Mouse (Mus musculus): Measurements from ENCODE around the gene Gm10197. TPM values are rescaled to one million over a fixed set of nuclear protein-coding genes. Genes with fewer than 3 reads are reported as not detected.
A peak's percentile ranks its signal among the peaks of the same experiment; 100 is the strongest.

Gm10197 gene
- polyA plus RNA-seq, 1 experiment from 2014 or later: not detected

DNA sequence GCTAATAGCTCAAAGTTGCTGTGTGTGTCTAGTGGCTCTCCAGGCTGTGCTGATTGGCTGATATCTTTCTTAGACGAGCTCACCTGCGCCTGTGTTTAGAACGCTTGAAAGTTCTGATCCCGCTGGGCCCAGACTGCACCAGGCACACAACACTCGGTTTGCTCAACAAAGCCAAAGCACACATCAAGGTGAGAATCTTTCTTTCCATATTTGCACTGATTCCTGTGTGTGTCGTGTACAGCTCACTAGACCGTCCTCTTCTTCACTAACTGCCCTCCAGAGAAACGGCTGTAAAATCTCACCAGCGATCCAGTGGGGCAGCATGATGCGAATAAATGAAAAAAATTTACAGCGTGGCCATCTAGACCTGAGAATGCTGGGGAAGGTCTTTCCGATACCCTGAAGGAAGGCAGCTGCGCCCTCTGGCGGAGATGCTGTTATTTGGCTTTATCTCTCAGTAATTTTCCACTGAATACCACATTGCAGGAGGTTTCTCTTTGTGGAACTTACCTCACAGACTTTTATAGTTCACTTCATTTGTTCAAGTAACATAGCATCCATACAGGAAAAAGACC lies 2.0 kb downstream of the Gm10197 start:
- Histone ChIP-seq H3K9ac (no peak overlapping the region), H3K36me3 (peaks cover 30% of the 10 kb centered on the region), H3K27ac (no peak overlapping the region), H3K4me3 (replicated peaks) (no peak overlapping the region), H3K4me2 (no peak overlapping the region; the same call in 1 of the 2 replicates), H3K27me3 (no peaks in the 10 kb centered on the region), H3K9me3 (replicated peaks) (no peaks in the 10 kb centered on the region), H3K4me1 (peaks cover 35% of the 10 kb centered on the region)
- 29% methylated on average over 14 of the region's 14 CpGs for WGBS
- ATAC-seq (replicated peaks; ENCODE audit: low FRiP score): no peak; the same call in 1 of the 2 replicates

DNA sequence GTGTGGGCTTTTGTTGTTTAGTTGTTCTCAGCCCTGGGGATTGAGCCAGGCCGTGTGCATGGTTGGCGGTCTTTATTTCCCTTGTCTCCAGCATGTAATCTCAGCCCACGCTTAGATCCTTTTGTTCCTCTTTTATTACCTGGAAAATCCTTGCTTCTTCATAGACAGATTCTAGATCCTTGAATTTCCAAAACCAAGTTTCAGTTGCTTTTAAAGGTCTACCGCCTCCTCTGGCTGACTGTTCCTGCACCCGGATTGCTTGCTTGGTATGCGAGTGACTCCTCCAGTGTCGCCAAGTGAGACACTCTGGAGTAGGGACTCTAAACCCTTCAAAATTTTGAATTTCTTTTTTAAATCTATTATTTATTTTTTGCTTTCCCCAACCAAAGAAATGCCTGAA lies 4.7 kb downstream of the Gm10197 start:
- Histone ChIP-seq H3K36me3 (peaks cover 19% of the 10 kb centered on the region), H3K4me3 (replicated peaks) (no peak overlapping the region), H3K4me2 (no peak overlapping the region), H3K27me3 (no peaks in the 10 kb centered on the region), H3K9ac (no peak overlapping the region), H3K9me3 (replicated peaks) (no peaks in the 10 kb centered on the region), H3K4me1 (peaks cover 32% of the 10 kb centered on the region), H3K27ac (no peak overlapping the region)
- no peak for ATAC-seq (replicated peaks; ENCODE audit: low FRiP score)
- WGBS: 80% methylated on average over 7 of the region's 7 CpGs

DNA sequence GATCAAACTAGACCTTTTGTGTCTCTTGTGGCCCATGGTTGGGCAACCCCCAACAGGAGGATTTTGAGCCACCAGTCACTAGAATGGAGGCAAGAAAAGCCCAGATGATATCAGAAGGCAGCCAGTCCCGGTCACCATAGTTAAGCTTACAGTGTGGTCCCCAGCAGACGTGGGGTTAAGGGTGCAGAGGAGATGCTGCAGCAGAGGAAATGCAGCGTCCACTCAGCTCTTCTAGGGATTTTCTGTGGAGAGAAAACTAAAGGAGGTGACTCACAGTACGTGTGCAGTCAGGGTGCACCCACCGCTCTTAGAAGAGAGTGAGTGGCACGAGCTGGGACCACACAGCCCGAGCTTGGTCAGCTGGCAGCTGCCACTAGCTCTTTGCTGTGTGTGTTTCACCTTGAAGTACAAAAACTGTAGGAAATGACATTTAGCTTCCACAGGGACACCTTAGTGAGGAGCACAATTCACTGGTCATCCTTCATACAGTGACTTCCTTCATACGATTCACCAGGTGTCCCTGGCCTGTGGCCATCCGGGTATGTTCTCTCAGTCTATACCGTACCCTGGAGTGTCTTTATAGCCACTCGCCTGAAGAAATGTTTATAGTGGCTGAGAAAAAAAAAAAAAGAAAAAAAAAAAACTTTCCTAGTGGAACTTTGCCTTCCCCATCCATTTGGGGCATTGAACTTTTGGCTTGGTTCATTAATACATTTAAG lies 5.3 kb downstream of the Gm10197 start:
- 78% methylated on average over 11 of the region's 11 CpGs for WGBS

DNA sequence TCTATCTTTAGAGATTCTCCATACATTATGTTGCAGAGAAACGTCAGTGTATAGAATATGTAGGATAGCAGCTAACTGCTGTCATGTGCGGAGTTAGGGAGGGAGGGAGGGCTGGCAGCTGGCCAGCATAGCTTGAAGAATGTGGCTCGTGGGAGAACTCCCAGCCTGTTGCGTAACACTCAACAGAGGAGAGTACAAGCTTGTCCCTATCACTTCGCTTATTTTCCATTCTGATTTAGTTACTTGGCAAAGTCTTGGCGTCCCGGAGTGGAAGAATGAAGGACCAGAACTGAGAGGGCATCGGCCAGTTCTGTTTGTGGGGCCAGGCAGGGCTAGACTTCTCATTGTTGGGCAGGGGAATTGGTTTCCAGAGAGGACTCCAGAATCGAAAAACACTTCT lies 6.6 kb downstream of the Gm10197 start:
- WGBS: 28% methylated on average over 9 of the region's 9 CpGs
- peak; percentile 77; the same call in 1 of the 2 replicates for ATAC-seq (replicated peaks; ENCODE audit: low FRiP score)
- Histone ChIP-seq H3K4me2 (peak overlapping the region; percentile 44), H3K9me3 (replicated peaks) (no peaks in the 10 kb centered on the region), H3K4me3 (replicated peaks) (0 out of 2 replicates have a peak overlapping the region, but pooled peaks have one; percentile 14), H3K4me1 (peaks cover 42% of the 10 kb centered on the region), H3K27ac (peak overlapping the region; percentile 74), H3K9ac (no peak overlapping the region), H3K27me3 (no peaks in the 10 kb centered on the region), H3K36me3 (0 out of 2 replicates have a peak, but pooled peaks cover 7% of the 10 kb centered on the region)

More for the DNA sequence above, 5.3 kb downstream of the Gm10197 start:
- Histone ChIP-seq H3K4me3 (replicated peaks) (no peak overlapping the region), H3K9me3 (replicated peaks) (no peaks in the 10 kb centered on the region), H3K27me3 (no peaks in the 10 kb centered on the region), H3K9ac (no peak overlapping the region), H3K36me3 (peaks cover 13% of the 10 kb centered on the region; the same call in 1 of the 2 replicates), H3K4me1 (peaks cover 30% of the 10 kb centered on the region), H3K27ac (no peak overlapping the region), H3K4me2 (no peak overlapping the region)
- ATAC-seq (replicated peaks; ENCODE audit: low FRiP score): no peak

DNA sequence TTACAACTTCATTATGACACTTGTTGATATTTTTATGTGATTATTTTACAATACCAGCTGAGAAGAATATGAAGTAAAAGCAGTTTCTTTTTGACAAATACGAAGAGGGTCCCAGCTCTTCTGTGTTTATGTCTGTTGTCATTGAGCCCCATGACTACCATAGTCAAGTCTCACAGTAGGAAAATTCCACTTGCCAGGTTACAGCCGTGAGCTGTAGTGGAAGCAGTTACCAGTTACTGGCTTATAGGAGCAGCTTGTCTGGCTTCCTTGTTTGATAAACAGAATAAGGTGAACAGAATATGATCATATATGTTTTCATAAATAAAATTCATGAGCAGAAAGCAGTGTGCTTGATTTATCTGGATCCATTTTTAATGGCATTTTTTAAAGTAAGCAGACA lies 7.0 kb downstream of the Gm10197 start:
- Histone ChIP-seq H3K4me1 (peaks cover 39% of the 10 kb centered on the region), H3K4me2 (peak overlapping the region; percentile 44; the same call in 1 of the 2 replicates), H3K27me3 (no peaks in the 10 kb centered on the region), H3K36me3 (0 out of 2 replicates have a peak, but pooled peaks cover 7% of the 10 kb centered on the region), H3K27ac (0 out of 2 replicates have a peak overlapping the region, but pooled peaks have one; percentile 18), H3K9ac (no peak overlapping the region), H3K4me3 (replicated peaks) (no peak overlapping the region), H3K9me3 (replicated peaks) (no peaks in the 10 kb centered on the region)
- WGBS: 64% methylated on average over 2 of the region's 2 CpGs
- no peak for ATAC-seq (replicated peaks; ENCODE audit: low FRiP score)

DNA sequence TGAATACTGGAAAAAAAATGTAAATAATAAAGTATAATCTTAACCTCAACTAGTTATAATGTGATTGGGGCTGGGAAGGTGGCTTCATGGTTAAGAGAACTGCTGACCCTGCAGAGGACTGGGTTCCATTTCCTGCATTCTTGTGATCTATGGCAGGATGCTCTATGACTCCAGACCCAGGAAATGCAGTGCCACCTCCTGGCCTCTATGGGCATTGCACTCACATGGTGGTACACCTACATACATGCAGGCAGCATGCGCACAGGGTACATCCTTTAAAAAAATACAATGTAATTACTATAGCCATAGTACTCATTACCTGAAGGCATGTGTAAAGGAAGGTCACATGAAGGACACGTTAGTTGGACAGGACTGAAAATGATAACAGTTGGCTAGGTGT lies 8.6 kb downstream of the Gm10197 start:
- Histone ChIP-seq H3K9ac (no peak overlapping the region), H3K27ac (no peak overlapping the region), H3K4me3 (replicated peaks) (no peak overlapping the region), H3K27me3 (no peaks in the 10 kb centered on the region), H3K4me1 (peaks cover 35% of the 10 kb centered on the region), H3K9me3 (replicated peaks) (no peaks in the 10 kb centered on the region), H3K4me2 (no peak overlapping the region), H3K36me3 (0 out of 2 replicates have a peak, but pooled peaks cover 7% of the 10 kb centered on the region)
- whole genome bisulfite sequencing: 42% methylated on average over 2 of the region's 2 CpGs
- ATAC-seq (replicated peaks; ENCODE audit: low FRiP score): no peak

DNA sequence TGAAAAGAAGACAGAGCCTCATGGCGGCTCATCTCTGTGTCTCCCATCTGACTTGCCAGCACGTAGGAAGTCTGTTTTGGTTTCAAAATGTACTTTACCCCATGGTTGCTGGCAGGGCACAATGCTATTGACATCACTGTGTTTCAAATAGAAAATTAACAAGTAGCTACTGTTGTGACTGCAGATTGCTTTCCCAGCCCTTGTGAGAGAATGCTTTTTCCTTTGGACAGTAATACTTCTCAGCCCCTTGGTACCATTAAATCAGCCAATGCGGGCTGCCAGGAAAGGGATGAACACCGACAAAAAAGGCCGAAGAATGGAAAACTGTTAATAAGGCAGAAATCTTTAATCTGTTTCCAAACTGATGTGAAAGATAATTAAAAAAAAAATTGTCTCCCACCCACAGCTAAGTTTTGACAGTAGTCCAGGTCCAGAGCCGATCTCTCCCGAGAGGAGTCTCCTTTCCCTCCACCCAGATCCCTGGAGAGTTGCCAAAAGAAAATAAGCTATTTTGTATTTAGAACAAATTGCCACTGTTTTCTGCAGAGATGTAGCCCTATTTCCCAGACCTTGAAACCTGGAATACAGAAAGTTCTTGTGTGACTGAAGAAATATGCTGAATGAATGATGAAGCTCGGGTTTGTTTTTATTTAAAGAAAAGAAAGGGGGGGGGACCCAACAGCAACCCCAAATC lies 11.2 kb downstream of the Gm10197 start:
- Histone ChIP-seq H3K4me1 (peaks cover 27% of the 10 kb centered on the region), H3K9me3 (replicated peaks) (no peaks in the 10 kb centered on the region), H3K36me3 (0 out of 2 replicates have a peak, but pooled peaks cover 10% of the 10 kb centered on the region), H3K4me2 (no peak overlapping the region), H3K27ac (no peak overlapping the region), H3K9ac (no peak overlapping the region), H3K4me3 (replicated peaks) (no peak overlapping the region), H3K27me3 (no peaks in the 10 kb centered on the region)
- 62% methylated on average over 8 of the region's 8 CpGs for WGBS
- no peak for ATAC-seq (replicated peaks; ENCODE audit: low FRiP score)

DNA sequence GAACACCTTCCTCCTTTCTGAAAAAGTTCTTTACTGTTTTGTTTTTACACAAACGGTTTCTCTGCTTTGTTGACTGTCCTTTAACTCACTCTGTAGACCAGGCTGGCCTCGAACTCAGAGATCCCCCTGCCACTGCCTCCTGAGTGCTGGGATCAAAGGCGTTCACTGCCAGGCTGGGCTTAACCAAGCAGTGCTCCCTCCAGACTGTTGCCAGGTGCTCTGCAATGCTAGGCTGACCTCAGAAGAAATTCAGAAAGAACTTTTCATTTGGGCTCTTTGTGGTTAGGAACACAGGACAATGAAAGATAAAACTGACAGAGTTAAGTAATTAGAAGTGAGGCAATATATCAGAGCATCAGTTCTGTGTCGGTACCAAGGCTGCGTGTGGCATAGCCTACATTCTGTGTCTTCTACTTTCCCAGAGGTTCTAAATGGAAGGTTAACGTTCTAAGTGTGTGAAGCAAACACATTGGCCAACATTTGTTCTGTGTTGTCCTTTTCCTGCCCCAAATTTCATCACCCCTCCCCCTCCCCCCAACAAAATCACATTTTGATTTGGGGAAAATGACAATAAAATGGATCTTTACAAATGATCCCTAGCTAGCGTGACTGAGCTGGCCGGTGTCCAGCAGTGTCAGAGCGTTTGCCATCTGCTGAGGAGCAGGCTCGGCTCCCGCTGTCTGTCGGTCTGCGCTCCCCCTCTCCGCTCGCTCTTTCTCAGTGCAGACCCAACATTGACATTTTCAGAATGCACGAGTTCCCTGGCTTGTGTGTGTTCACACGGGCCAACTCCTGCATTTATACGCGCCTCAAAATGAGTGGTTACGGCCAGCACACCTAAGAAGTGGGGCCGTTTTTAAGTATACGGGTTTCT lies 12.2 kb downstream of the Gm10197 start:
- Histone ChIP-seq H3K4me1 (peaks cover 18% of the 10 kb centered on the region), H3K9me3 (replicated peaks) (no peaks in the 10 kb centered on the region), H3K36me3 (0 out of 2 replicates have a peak, but pooled peaks cover 10% of the 10 kb centered on the region), H3K9ac (no peak overlapping the region), H3K4me3 (replicated peaks) (no peak overlapping the region), H3K27me3 (no peaks in the 10 kb centered on the region), H3K4me2 (no peak overlapping the region), H3K27ac (no peak overlapping the region; the same call in 1 of the 2 replicates)
- ATAC-seq (replicated peaks; ENCODE audit: low FRiP score): no peak
- 62% methylated on average over 22 of the region's 22 CpGs for WGBS

DNA sequence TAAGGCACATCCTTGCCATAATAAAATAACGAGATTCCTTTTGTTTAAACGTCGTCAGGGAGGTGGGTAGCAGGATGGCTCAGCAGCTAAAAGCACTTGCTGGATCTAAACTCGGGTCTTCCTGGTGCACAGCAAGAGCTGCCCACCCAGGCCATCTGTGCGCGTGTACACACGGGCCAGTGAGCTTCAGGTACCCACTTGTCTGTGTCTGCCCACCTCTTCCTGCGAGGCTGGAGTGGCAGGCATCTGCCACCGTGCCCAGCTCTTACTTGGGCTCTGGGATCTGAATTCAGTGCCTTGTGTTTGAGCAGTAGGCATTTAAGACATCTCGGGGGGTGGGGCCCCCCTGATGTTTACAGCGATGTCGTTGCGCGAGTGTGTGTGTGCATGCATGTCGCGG lies 16.5 kb downstream of the Gm10197 start:
- Histone ChIP-seq H3K4me2 (no peak overlapping the region), H3K27ac (no peak overlapping the region), H3K36me3 (peaks cover 17% of the 10 kb centered on the region), H3K9me3 (replicated peaks) (no peaks in the 10 kb centered on the region), H3K9ac (no peak overlapping the region), H3K4me3 (replicated peaks) (no peak overlapping the region), H3K27me3 (no peaks in the 10 kb centered on the region), H3K4me1 (peaks cover 7% of the 10 kb centered on the region)
- WGBS: 88% methylated on average over 16 of the region's 16 CpGs
- ATAC-seq (replicated peaks; ENCODE audit: low FRiP score): no peak

DNA sequence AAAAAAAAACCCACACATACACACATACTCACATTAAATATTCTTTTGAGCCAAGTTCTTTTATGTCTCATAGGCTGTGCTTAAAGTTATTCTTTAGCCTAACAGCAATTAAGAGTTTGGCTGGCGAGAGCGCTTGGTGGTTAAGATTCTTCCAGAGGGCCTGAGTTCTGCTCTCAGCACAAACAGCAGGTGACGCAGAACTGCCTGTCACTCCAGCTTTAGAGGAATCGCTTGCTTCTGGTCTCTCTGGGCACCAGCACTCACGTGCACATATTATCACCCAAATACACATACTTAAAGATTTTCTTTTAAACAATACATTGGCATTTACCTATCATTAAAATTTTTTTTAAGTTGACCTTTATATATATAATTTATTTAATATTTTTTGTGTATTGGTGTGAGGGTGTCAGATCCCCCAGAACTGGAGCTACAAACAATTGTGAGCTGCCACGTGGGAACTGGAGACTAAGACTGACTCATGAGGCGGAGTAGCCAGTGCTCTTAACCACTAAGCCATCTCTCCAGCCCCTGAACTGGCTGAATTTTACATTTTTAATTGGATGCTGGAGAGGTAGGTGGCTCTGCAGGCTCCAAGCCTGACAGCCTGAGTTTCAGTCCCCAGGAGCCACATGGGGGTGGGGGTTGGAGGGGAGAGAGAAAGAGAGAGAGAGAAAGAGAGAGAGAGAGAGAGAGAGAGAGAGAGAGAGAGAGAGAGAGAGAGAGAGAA lies 17.1 kb downstream of the Gm10197 start:
- Histone ChIP-seq H3K9ac (no peak overlapping the region), H3K9me3 (replicated peaks) (no peaks in the 10 kb centered on the region), H3K4me3 (replicated peaks) (no peak overlapping the region), H3K36me3 (peaks cover 17% of the 10 kb centered on the region), H3K4me1 (peaks cover 6% of the 10 kb centered on the region; the same call in 1 of the 2 replicates), H3K27ac (no peak overlapping the region), H3K4me2 (no peak overlapping the region), H3K27me3 (no peaks in the 10 kb centered on the region)
- ATAC-seq (replicated peaks; ENCODE audit: low FRiP score): no peak
- WGBS: 78% methylated on average over 7 of the region's 7 CpGs

DNA sequence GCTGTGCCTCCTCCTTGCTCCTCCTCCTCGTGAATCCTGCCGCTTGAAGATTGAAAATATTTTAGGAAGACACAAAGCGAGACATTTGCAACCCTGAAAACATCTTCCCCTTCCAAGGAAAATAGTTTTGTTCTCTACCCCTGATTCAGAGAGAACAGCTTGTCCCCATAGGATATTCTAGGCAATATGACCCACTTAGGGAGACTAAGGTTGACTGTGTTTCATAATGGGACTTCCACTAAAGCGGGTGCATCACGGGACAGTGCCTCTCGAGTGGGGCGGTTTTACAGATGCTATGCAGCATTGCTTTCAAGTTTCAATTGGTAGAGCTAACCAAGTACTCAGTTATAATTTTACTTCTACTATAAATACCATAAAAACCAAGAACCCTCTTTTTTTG lies 17.7 kb downstream of the Gm10197 start:
- Histone ChIP-seq H3K27ac (no peak overlapping the region), H3K27me3 (no peaks in the 10 kb centered on the region), H3K9ac (no peak overlapping the region), H3K36me3 (peaks cover 17% of the 10 kb centered on the region), H3K9me3 (replicated peaks) (no peaks in the 10 kb centered on the region), H3K4me1 (0 out of 2 replicates have a peak, but pooled peaks cover 3% of the 10 kb centered on the region), H3K4me3 (replicated peaks) (no peak overlapping the region), H3K4me2 (no peak overlapping the region)
- 89% methylated on average over 7 of the region's 7 CpGs for WGBS
- ATAC-seq (replicated peaks; ENCODE audit: low FRiP score): no peak
